Mouse (Mus musculus) lung, embryonic 16.5 days (tissue): ENCODE data around the gene Acvr1b. TPM values are rescaled to one million over a fixed set of nuclear protein-coding genes. Genes with fewer than 3 reads are reported as not detected.

Source experiments
- ATAC-seq: fragments of 200-750 bp; cut with Nextera tagmentation; 2 replicates; pipeline ENCODE4 v1.8.0; 2017; ENCODE audit warnings: low read depth, mild to moderate bottlenecking, moderate library complexity
- H3K27ac ChIP-seq: fragments of 300-500 bp; sonication (generic); 2 replicates; pipeline ENCODE4 v1.5.1; 2014; ENCODE audit warnings: mild to moderate bottlenecking, control low read depth, low read length
- H3K27me3 ChIP-seq: fragments of 300-500 bp; sonication (generic); 2 replicates; pipeline ENCODE4 v1.6.1; 2014; ENCODE audit warnings: low read depth, low read length, mixed read lengths; ENCODE audit not compliant: control insufficient read depth, insufficient read depth
- H3K36me3 ChIP-seq: fragments of 300-500 bp; sonication (generic); 2 replicates; pipeline ENCODE4 v1.6.1; 2014; ENCODE audit warnings: low read length; ENCODE audit not compliant: control insufficient read depth, insufficient read depth
- H3K4me1 ChIP-seq: fragments of 300-500 bp; sonication (generic); replicated peaks from 2 replicates; pipeline ENCODE4 v1.6.1; 2014; ENCODE audit warnings: low read length, mixed read lengths; ENCODE audit not compliant: control insufficient read depth, insufficient read depth
- H3K4me2 ChIP-seq: fragments of 300-500 bp; sonication (generic); 2 replicates; pipeline ENCODE4 v1.6.1; 2014; ENCODE audit warnings: low read depth, low read length, control low read depth
- H3K4me3 ChIP-seq: fragments of 300-500 bp; sonication (generic); 2 replicates; pipeline ENCODE4 v1.5.1; 2014; ENCODE audit warnings: mild to moderate bottlenecking, low read length, control low read depth
- H3K9ac ChIP-seq: fragments of 300-500 bp; sonication (generic); 2 replicates; pipeline ENCODE4 v1.6.1; 2014; ENCODE audit warnings: low read length, control low read depth
- H3K9me3 ChIP-seq: fragments of 300-500 bp; sonication (generic); 2 replicates; pipeline ENCODE4 v1.6.1; 2016; ENCODE audit warnings: low read length; ENCODE audit not compliant: control insufficient read depth
- WGBS: fragments of 180-500 bp; shearing (Covaris S2); extraction: QIAGEN DNeasy Blood & Tissue Kit; methylation state at CpG from one replicate; pipeline ENCODE4 v1.1.7; 2014; 5-methylcytosine and 5-hydroxymethylcytosine counted together
- polyA plus RNA-seq: library from polyadenylated mRNA; unstranded; fragments of >200 nt; fragmentation: Nextera tagmentation; extraction: Ambion mirVana; gene quantifications from 2 replicates; pipeline ENCODE4 v1.2.1, GENCODE M21; 2015

Acvr1b gene
- polyA plus RNA-seq, 1 experiment from 2014 or later = 6.8 TPM

DNA sequence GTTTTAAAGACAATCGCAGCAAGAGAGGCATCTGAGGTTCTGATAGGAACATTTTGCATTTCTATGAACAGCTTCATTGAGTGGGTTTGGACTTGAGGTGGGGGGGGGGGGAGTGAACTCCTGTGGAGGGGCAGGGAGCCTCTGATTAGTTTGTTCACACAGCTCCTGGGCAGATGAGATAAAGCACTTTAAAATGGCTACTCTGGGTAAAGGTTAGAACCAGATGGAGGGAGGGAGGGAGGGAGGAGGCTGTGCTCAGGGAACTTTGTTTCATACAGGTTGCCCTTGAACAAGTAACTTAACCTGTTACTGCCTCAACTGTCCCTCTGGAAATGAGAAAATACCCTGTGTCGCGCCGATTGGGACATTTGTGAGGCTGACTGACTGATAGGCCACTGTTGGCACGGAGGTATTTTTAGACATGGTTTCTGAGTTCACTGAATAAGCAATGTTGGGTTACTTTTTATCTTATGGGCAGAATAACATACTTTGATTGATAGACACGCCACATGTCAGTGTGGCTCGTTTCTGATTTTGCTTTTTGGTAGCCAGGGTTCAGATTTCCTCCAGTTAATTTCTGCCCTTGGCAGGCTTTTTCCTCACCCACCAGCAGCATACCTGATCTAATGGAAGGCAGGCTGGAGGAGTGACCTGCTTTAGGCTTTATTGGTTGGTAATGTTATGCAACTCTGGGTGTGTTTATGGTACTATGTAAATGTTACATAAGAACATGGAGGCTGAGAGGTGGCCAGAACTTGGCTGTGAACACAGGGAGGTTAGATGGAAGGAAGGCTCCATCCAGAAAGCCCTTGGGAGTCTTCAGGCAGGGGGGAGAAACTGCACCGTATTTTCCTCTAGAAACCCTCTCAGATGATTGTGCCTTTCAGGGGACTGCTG, 3.2 kb downstream of the Acvr1b start:
- WGBS = 58% methylated on average over 8 of the region's 8 CpGs
- no peak overlapping the region for H3K4me3 ChIP-seq

DNA sequence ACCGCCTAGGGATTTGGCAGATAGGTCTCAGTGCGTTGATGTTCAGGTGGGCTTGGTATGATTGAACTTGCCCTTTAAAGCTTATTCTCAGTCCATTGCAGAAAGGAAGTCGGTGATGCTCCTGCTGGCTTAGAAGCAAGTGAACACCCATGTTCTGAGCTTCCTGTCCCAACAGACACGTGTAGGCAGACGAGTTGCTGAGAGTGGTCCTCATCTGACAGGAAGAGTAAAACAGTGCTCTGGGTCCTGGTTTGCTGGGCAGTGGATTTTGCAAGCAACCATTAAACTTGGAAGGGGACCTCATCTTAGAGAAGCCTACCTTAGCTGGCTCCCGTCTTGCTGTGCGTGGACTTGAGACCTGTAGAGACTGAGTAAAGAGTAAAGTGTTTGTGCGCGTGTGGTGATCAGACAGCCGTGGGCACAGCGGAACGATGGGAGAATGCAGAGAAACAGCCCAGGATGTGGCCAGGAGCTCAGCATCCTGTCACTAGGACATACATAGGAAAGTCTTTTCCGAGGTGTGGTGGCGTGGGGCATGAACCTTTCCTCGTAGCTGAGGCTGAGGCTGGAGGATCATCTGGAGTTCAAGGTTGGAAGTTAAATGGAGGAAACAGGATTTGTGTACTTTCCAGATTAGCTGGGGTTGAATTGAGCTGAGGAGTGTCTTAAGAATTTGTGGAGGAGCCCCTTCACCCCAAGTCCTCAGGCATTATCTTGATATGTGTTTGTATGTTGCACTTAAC, 6.7 kb downstream of the Acvr1b start:
- Histone ChIP-seq H3K9ac (no peak overlapping the region), H3K4me1 (peaks cover 70% of the 10 kb centered on the region), H3K27ac (0 out of 2 replicates have a peak overlapping the region, but pooled peaks have one; percentile 24), H3K9me3 (no peaks in the 10 kb centered on the region), H3K36me3 (no peaks in the 10 kb centered on the region), H3K27me3 (no peaks in the 10 kb centered on the region), H3K4me2 (no peak overlapping the region), H3K4me3 (no peak overlapping the region)
- 60% methylated on average over 15 of the region's 15 CpGs for WGBS
- no peak for ATAC-seq

More for the DNA sequence above, 3.2 kb downstream of the Acvr1b start:
- Histone ChIP-seq H3K9me3 (no peaks in the 10 kb centered on the region), H3K36me3 (no peaks in the 10 kb centered on the region), H3K4me1 (peaks cover 65% of the 10 kb centered on the region), H3K27ac (peak overlapping the region; percentile 48), H3K9ac (no peak overlapping the region; the same call in 1 of the 2 replicates), H3K27me3 (no peaks in the 10 kb centered on the region), H3K4me2 (no peak overlapping the region)
- no peak for ATAC-seq

DNA sequence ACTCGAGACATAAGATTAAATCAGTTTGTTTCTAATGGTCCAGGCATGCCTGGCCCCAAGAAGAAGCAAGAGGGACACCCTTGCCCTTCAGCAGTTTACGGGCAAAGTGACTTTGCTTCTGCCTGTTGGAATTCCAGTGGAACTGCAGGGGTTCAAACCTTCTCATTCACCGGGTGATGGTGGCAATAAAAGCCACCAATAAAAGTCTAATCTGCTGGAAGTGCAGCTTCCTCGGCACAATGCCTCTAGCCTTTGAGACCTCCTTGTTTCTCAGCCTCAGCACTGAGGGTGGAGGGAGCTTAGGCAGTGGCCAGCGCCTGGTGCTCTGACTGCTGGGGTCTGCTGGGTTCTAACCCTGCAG, 7.2 kb downstream of the Acvr1b start:
- H3K27ac ChIP-seq = 0 out of 2 replicates have a peak overlapping the region, but pooled peaks have one; percentile 24
- 34% methylated on average over 5 of the region's 5 CpGs for WGBS
- peaks cover 64% of the 10 kb centered on the region for H3K4me1 ChIP-seq
- H3K36me3 ChIP-seq = no peaks in the 10 kb centered on the region
- no peak for ATAC-seq
- H3K9ac ChIP-seq = no peak overlapping the region
- H3K4me2 ChIP-seq = no peak overlapping the region
- H3K27me3 ChIP-seq = no peaks in the 10 kb centered on the region
- H3K4me3 ChIP-seq = no peak overlapping the region
- no peaks in the 10 kb centered on the region for H3K9me3 ChIP-seq

DNA sequence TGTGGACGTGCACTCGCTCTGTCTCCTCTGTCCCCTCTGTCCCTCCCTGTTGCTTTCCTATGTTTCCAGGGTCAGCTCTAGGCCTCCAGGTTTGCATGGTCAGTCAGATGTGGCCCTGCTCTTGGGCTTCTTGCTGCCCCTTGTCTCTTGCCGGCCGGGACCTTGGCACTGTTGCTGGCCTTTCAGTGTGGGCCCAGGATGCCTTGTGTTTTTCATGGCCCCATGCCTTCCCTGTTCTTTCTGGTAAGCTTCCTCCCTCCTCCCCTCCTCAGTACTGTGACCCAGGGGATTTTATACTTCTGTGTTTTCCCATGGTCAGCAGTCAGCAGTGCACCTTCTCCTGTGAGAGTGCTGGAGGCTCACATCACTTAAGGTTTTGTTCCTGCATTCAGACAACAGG, 7.6 kb downstream of the Acvr1b start:
- Histone ChIP-seq H3K4me3 (no peak overlapping the region), H3K4me1 (peaks cover 61% of the 10 kb centered on the region), H3K9me3 (no peaks in the 10 kb centered on the region), H3K4me2 (no peak overlapping the region), H3K36me3 (no peaks in the 10 kb centered on the region), H3K27ac (0 out of 2 replicates have a peak overlapping the region, but pooled peaks have one; percentile 24), H3K27me3 (no peaks in the 10 kb centered on the region), H3K9ac (no peak overlapping the region)
- ATAC-seq = no peak
- WGBS = 53% methylated on average over 4 of the region's 4 CpGs

DNA sequence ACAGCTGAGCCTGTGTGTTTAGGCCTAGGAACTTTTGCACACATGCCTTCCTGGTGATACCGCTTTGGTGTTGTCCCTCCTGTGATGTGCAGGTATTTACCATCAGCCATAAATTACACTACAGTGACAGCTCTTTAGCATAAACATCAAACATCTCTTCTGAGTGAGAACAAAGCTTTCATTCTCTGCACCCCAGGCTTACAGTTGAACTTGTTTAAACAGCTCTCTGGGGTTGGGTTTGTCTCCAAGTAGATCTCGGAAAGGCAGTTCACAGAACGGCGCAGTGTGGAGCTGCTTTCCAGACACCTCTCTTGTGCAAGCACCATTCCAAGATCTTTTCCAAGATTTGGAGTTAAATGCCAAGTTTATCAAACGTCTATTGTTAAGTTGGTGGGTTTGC, 8.8 kb downstream of the Acvr1b start:
- Histone ChIP-seq H3K27me3 (no peaks in the 10 kb centered on the region), H3K4me2 (peak overlapping the region; percentile 23; the same call in 1 of the 2 replicates), H3K9me3 (no peaks in the 10 kb centered on the region), H3K9ac (no peak overlapping the region), H3K36me3 (no peaks in the 10 kb centered on the region), H3K27ac (peak overlapping the region; percentile 91), H3K4me1 (peaks cover 51% of the 10 kb centered on the region), H3K4me3 (no peak overlapping the region)
- peak; percentile 65 for ATAC-seq
- 34% methylated on average over 5 of the region's 5 CpGs for WGBS

DNA sequence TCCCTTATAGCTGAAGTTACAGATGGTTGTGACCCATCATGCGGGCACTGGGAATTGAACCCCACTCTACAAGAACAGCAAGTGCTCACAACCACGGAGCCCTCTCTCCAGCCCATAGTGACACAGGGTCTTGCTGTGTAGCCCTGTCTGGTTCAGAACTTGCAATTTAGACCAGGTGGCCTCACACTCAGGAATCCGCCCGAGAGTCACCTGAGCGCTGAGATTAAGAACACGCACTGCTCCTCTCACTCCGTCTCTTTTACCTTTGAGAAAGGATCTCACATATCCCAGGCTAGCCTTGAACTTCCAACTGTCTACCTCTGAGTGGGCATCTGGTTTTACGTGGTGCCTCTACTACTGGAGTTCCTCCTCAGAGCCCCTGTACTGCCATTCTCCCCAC, 10.4 kb downstream of the Acvr1b start:
- no peak overlapping the region for H3K9ac ChIP-seq
- ATAC-seq = no peak
- no peak overlapping the region for H3K4me3 ChIP-seq
- H3K4me1 ChIP-seq = peaks cover 39% of the 10 kb centered on the region
- H3K36me3 ChIP-seq = no peaks in the 10 kb centered on the region
- H3K4me2 ChIP-seq = no peak overlapping the region
- H3K9me3 ChIP-seq = no peaks in the 10 kb centered on the region
- WGBS = 88% methylated on average over 8 of the region's 8 CpGs
- peak overlapping the region; percentile 91; the same call in 1 of the 2 replicates for H3K27ac ChIP-seq
- H3K27me3 ChIP-seq = no peaks in the 10 kb centered on the region

DNA sequence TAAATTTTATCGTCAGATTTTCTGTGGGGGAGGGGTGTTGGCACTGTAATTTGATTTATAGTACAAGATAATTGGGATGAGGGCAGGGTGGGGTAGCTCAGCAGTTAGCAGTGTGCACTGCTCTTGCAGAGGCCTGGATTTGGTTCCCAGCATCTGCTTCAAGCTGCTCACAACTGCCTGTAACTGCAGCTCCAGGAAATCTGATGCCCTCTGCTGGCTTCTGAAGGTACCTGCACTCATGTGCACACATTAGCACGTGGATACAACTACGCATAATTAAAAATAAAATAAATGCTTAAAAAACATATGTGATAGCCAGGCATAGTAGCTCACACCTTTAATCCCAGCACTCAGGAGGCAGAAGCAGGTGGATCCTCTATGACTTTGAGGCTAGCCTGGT, 11.7 kb downstream of the Acvr1b start:
- Histone ChIP-seq H3K4me1 (peaks cover 34% of the 10 kb centered on the region), H3K9ac (no peak overlapping the region), H3K9me3 (no peaks in the 10 kb centered on the region), H3K4me3 (no peak overlapping the region), H3K27ac (no peak overlapping the region), H3K36me3 (no peaks in the 10 kb centered on the region), H3K27me3 (no peaks in the 10 kb centered on the region), H3K4me2 (no peak overlapping the region)
- ATAC-seq = no peak
- WGBS = 95% methylated on average over 3 of the region's 3 CpGs

DNA sequence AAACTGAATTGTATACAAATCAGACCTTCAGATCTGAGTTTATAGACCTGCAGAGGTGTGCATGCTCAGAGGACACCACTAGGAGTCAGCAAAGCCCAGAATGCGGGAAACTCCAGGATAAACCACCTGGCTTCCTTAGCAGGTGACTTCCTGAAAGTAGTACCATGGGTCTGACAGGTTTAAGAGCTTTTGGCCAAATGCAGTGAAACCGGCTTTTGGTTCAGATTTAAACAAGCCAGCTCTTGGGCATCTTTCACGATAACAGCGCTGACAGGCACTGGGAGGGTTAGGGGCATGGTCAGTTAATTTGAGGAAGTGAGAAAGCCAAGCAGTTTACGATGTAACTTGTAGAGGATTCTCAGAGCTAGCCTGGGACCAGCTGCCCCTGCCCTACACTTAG, 14.0 kb downstream of the Acvr1b start:
- Histone ChIP-seq H3K9me3 (no peaks in the 10 kb centered on the region), H3K9ac (no peak overlapping the region), H3K4me2 (no peak overlapping the region), H3K4me3 (no peak overlapping the region), H3K27ac (no peak overlapping the region), H3K36me3 (no peaks in the 10 kb centered on the region), H3K4me1 (peaks cover 30% of the 10 kb centered on the region), H3K27me3 (no peaks in the 10 kb centered on the region)
- ATAC-seq = no peak
- 53% methylated on average over 5 of the region's 5 CpGs for WGBS
